Mouse (Mus musculus) left cerebral cortex, adult 9 months (tissue): ENCODE results near the gene Ndufb7.
"Not testable (repeated sequence)": the region's sequence is repeated elsewhere in the genome, so short reads cannot be mapped to it uniquely, and the experiment has no call there.

ENCODE experiments used
- DNase-seq, 2 experiments: peaks; one replicate each; pipeline ENCODE4 v3.0.0; 2022; ENCODE audit warnings: low spot score in 2 of 2

Ndufb7 gene

GRCm38 (mm10) chr8:83575561-83576515 lies 9.4 kb downstream of the Ndufb7 start:
- peak in 1 of 2 experiments; percentile 2 for DNase-seq

GRCm38 (mm10) chr8:83576516-83576895 lies 10.0 kb downstream of the Ndufb7 start:
- DNase-seq, result no peak

- DNase-seq, result no peak
These were observed 10.4 kb downstream of the Ndufb7 start for GRCm38 (mm10) chr8:83576921-83577320.

- peak in 1 of 2 experiments; percentile 5 for DNase-seq
These were observed 10.9 kb downstream of the Ndufb7 start for GRCm38 (mm10) chr8:83577384-83577791.

- peak in 1 of 2 experiments; percentile 2 for DNase-seq
These were observed 11.9 kb downstream of the Ndufb7 start for GRCm38 (mm10) chr8:83578131-83579055.

- DNase-seq, result no peak
These were observed 13.2 kb downstream of the Ndufb7 start for GRCm38 (mm10) chr8:83579676-83580075.

GRCm38 (mm10) chr8:83580826-83581225 lies 14.4 kb downstream of the Ndufb7 start:
- DNase-seq, result no peak

GRCm38 (mm10) chr8:83582226-83582625 lies 15.8 kb downstream of the Ndufb7 start:
- no peak for DNase-seq

GRCm38 (mm10) chr8:83583236-83583635 lies 16.8 kb downstream of the Ndufb7 start:
- DNase-seq, result no peak

GRCm38 (mm10) chr8:83584771-83585170 lies 18.3 kb downstream of the Ndufb7 start:
- no peak for DNase-seq

- DNase-seq, result no peak
These were observed 18.9 kb downstream of the Ndufb7 start for GRCm38 (mm10) chr8:83585333-83585732.

- no peak for DNase-seq
These were observed 21.2 kb downstream of the Ndufb7 start for GRCm38 (mm10) chr8:83587644-83588043.

- no peak for DNase-seq
These were observed 22.4 kb downstream of the Ndufb7 start for GRCm38 (mm10) chr8:83588886-83589285.

- DNase-seq, result no peak
These were observed 24.1 kb downstream of the Ndufb7 start for GRCm38 (mm10) chr8:83590488-83591023.

- no peak for DNase-seq
These were observed 26.2 kb downstream of the Ndufb7 start for GRCm38 (mm10) chr8:83592682-83593081.

- DNase-seq, result no peak
These were observed 27.1 kb downstream of the Ndufb7 start for GRCm38 (mm10) chr8:83593325-83594166.

GRCm38 (mm10) chr8:83594167-83595049 lies 27.9 kb downstream of the Ndufb7 start:
- peak; percentile 94 to 98 for DNase-seq

GRCm38 (mm10) chr8:83595050-83595345 lies 28.5 kb downstream of the Ndufb7 start:
- DNase-seq, result not testable (repeated sequence)

- no peak for DNase-seq
These were observed 29.9 kb downstream of the Ndufb7 start for GRCm38 (mm10) chr8:83596369-83596768.

- DNase-seq, result no peak
These were observed 31.7 kb downstream of the Ndufb7 start for GRCm38 (mm10) chr8:83598146-83598545.
